Mouse (Mus musculus): ENCODE measurements around the gene Larp6. TPM values are rescaled to one million over a fixed set of nuclear protein-coding genes. Genes with fewer than 3 reads are reported as not detected.

The Larp6 gene
- polyA plus RNA-seq, 2 experiments: 3.8 to 4.3 TPM

DNA sequence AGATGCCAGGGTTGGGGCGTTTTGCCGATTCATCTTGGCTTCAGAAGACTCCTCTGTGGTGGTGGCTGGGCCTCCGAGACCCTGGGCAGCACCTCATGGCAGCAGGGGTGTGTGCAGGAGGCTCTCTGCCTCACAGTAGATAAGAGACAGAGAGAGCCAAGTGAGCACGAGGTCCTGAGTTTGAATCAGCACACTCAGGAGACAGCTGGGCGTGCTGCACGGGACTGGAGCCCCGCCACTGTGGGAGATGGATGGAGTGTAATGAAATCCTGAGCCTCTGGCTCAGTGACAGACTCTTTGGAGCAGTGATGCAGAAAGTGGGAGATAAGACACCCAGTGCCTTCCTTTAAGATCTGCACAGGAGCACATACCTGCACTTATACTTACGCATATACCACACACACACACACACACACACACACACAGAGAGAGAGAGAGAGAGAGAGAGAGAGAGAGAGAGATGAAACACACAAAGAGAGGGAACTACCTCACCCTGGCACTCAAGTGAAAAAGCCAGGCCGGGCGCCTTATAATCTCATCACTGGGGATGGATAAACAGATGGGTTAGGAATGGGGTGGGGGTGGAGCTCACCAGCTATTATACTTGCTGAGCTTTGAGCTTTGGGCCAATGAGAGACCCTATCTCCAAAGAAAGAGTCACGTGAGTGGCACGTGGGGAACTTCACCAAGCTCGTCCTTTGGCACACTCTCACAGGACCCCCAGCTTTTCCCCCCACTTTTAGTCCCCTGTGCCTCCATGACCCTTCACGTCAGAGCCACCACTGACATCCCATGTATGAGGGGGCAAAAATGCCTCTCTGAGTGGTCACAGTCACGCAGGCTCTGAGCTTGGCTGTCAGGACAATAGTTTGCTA, 44.3 kb downstream of the Larp6 start:
- 80% methylated on average over 15 of the region's 15 CpGs for WGBS
- DNase-seq (ENCODE audit: low spot score) (no peak), ATAC-seq (ENCODE audit: low FRiP score, low read depth) (no peak)
- Histone ChIP-seq H3K36me3 (ENCODE audit: control insufficient read depth, insufficient read depth, low read length) (no peaks in the 10 kb centered on the region), H3K9ac (ENCODE audit: low read depth, low read length, severe bottlenecking) (no peak overlapping the region), H3K27ac (replicated peaks; ENCODE audit: low read depth, low read length) (no peak overlapping the region), H3K4me1 (ENCODE audit: control insufficient read depth, insufficient read depth, low read length) (no peaks in the 10 kb centered on the region; the same call in 1 of the 2 replicates), H3K4me3 (replicated peaks; ENCODE audit: low read length) (no peak overlapping the region), H3K4me2 (replicated peaks; ENCODE audit: low read depth, low read length, severe bottlenecking) (no peak overlapping the region), H3K27me3 (ENCODE audit: control insufficient read depth, insufficient read depth, low read length) (no peaks in the 10 kb centered on the region), H3K9me3 (ENCODE audit: control insufficient read depth, low read length) (no peaks in the 10 kb centered on the region)
- TF ChIP-seq POLR2A (IDR thresholded peaks at IDR 0.05; ENCODE audit: borderline replicate concordance, extremely low read depth, insufficient read depth, insufficient read length): no peak

DNA sequence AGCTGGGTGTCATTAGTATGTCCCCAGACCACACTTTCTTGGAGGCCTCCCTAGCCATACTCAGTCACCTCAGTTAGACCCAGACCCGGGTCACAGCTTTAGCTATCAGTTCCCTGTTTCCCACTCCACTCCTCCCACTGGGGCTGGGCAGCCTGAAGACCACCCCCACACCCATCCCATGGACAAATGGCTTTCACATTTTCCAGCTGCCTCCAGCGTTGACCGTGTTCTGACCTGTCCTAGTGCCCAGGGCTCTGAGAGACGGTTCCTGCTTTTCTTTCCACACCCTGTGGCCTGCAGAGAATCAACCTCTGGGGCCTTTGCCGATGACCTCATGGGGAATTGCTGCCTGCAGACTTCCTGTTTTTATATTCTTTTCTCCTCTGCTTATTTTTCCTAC, 45.0 kb downstream of the Larp6 start:
- H3K27ac ChIP-seq (replicated peaks; ENCODE audit: low read depth, low read length): no peak overlapping the region
- WGBS: 36% methylated on average over 5 of the region's 5 CpGs
- DNase-seq (ENCODE audit: low spot score) (no peak), ATAC-seq (ENCODE audit: low FRiP score, low read depth) (no peak)
- no peak overlapping the region for H3K9ac ChIP-seq (ENCODE audit: low read depth, low read length, severe bottlenecking)
- H3K4me2 ChIP-seq (replicated peaks; ENCODE audit: low read depth, low read length, severe bottlenecking): no peak overlapping the region
- no peaks in the 10 kb centered on the region for H3K36me3 ChIP-seq (ENCODE audit: control insufficient read depth, insufficient read depth, low read length)
- no peaks in the 10 kb centered on the region for H3K27me3 ChIP-seq (ENCODE audit: control insufficient read depth, insufficient read depth, low read length)
- no peaks in the 10 kb centered on the region for H3K9me3 ChIP-seq (ENCODE audit: control insufficient read depth, low read length)
- no peak for TF ChIP-seq POLR2A (IDR thresholded peaks at IDR 0.05; ENCODE audit: borderline replicate concordance, extremely low read depth, insufficient read depth, insufficient read length)
- no peaks in the 10 kb centered on the region; the same call in 1 of the 2 replicates for H3K4me1 ChIP-seq (ENCODE audit: control insufficient read depth, insufficient read depth, low read length)
- H3K4me3 ChIP-seq (replicated peaks; ENCODE audit: low read length): no peak overlapping the region

DNA sequence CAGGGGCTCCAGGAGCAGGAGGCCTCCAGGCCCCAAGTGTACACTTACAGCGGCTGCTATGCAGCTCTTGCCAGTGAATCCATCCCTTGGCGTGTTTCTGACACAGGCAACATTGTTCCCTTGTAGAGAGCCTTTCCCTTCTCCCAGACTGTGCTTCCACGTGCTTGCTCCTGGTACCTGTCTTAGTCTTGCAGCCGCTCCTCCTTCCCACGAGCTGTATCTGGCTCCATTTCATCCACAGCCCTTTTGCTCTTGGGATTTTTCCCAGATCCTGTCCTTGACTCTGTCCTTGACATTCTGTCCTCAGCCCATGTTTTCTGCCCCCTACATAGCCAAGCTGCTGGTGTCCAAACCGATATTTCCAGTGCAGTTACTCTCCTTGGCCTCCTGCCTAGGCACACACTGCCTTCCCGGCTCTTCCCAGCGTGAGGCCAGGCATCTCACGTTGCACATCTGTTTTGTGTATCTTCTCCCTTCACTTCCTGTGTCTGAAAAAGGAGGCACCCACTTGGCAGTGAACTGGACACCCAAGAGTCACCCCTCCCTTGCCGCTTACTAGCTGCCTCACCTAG, 46.7 kb downstream of the Larp6 start:
- Histone ChIP-seq H3K9ac (ENCODE audit: low read depth, low read length, severe bottlenecking) (no peak overlapping the region), H3K27me3 (ENCODE audit: control insufficient read depth, insufficient read depth, low read length) (no peaks in the 10 kb centered on the region), H3K4me1 (ENCODE audit: control insufficient read depth, insufficient read depth, low read length) (no peaks in the 10 kb centered on the region; the same call in 1 of the 2 replicates), H3K27ac (replicated peaks; ENCODE audit: low read depth, low read length) (no peak overlapping the region), H3K9me3 (ENCODE audit: control insufficient read depth, low read length) (no peaks in the 10 kb centered on the region), H3K4me2 (replicated peaks; ENCODE audit: low read depth, low read length, severe bottlenecking) (no peak overlapping the region), H3K36me3 (ENCODE audit: control insufficient read depth, insufficient read depth, low read length) (no peaks in the 10 kb centered on the region), H3K4me3 (replicated peaks; ENCODE audit: low read length) (no peak overlapping the region)
- ATAC-seq (ENCODE audit: low FRiP score, low read depth) (no peak), DNase-seq (ENCODE audit: low spot score) (no peak)
- 59% methylated on average over 10 of the region's 10 CpGs for WGBS
- TF ChIP-seq POLR2A (IDR thresholded peaks at IDR 0.05; ENCODE audit: borderline replicate concordance, extremely low read depth, insufficient read depth, insufficient read length): no peak

DNA sequence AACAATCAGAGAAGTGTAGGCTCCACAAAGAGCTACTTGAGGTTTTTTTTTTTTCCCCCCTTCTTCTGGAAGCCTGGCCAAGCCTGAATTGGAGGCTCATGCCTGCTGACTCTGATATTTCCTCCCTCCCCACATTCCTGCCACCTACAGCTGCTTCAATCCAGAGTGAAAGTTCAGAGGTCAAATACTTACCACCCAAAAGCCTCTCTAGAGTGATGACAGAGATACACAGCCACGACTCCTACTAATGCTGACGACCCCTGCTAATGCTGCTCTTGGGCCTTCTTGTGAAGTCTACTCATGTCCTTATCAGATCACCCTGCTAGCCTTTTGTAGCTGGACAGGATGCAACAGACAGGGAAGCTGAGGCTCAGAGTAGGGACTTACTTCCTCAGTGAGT, 52.4 kb downstream of the Larp6 start:
- Histone ChIP-seq H3K27ac (replicated peaks; ENCODE audit: low read depth, low read length) (no peak overlapping the region), H3K4me1 (ENCODE audit: control insufficient read depth, insufficient read depth, low read length) (0 out of 2 replicates have a peak, but pooled peaks cover 4% of the 10 kb centered on the region), H3K36me3 (ENCODE audit: control insufficient read depth, insufficient read depth, low read length) (no peaks in the 10 kb centered on the region), H3K27me3 (ENCODE audit: control insufficient read depth, insufficient read depth, low read length) (no peaks in the 10 kb centered on the region), H3K9ac (ENCODE audit: low read depth, low read length, severe bottlenecking) (no peak overlapping the region), H3K9me3 (ENCODE audit: control insufficient read depth, low read length) (no peaks in the 10 kb centered on the region), H3K4me3 (replicated peaks; ENCODE audit: low read length) (no peak overlapping the region), H3K4me2 (replicated peaks; ENCODE audit: low read depth, low read length, severe bottlenecking) (no peak overlapping the region)
- 10% methylated on average over 2 of the region's 2 CpGs for WGBS
- ATAC-seq (ENCODE audit: low FRiP score, low read depth) (no peak), DNase-seq (ENCODE audit: low spot score) (no peak)
- no peak for TF ChIP-seq POLR2A (IDR thresholded peaks at IDR 0.05; ENCODE audit: borderline replicate concordance, extremely low read depth, insufficient read depth, insufficient read length)

DNA sequence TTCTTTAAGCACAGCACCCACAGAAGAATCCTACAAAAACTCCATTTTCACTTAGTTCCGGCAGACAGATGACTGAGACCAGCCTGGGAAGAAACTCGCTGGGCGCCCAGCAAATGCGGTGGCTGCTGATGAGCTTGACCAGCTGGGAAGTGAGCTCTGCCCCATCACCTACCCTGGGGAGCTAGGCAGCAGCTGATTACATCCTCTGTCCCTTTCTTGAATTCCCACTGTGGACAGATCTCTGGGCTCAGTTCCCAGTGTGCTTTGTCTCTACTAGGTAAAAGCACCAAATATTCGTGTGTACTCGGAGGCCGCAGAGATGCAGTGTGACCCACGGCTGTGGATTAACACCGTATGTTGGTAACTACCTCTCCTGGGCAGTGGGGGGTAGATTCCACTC, 55.6 kb downstream of the Larp6 start:
- TF ChIP-seq POLR2A (IDR thresholded peaks at IDR 0.05; ENCODE audit: borderline replicate concordance, extremely low read depth, insufficient read depth, insufficient read length): no peak
- H3K4me1 ChIP-seq (ENCODE audit: control insufficient read depth, insufficient read depth, low read length): 0 out of 2 replicates have a peak, but pooled peaks cover 4% of the 10 kb centered on the region
- no peaks in the 10 kb centered on the region for H3K36me3 ChIP-seq (ENCODE audit: control insufficient read depth, insufficient read depth, low read length)
- no peak overlapping the region for H3K4me3 ChIP-seq (replicated peaks; ENCODE audit: low read length)
- H3K9me3 ChIP-seq (ENCODE audit: control insufficient read depth, low read length): no peaks in the 10 kb centered on the region
- DNase-seq (ENCODE audit: low spot score) (no peak), ATAC-seq (ENCODE audit: low FRiP score, low read depth) (no peak)
- no peaks in the 10 kb centered on the region for H3K27me3 ChIP-seq (ENCODE audit: control insufficient read depth, insufficient read depth, low read length)
- H3K4me2 ChIP-seq (replicated peaks; ENCODE audit: low read depth, low read length, severe bottlenecking): no peak overlapping the region
- 85% methylated on average over 9 of the region's 9 CpGs for WGBS
- H3K27ac ChIP-seq (replicated peaks; ENCODE audit: low read depth, low read length): no peak overlapping the region
- H3K9ac ChIP-seq (ENCODE audit: low read depth, low read length, severe bottlenecking): no peak overlapping the region

Measured in limb, embryonic 14.5 days (tissue).